Mouse (Mus musculus) bone marrow macrophage, adult 2 months (primary cell): Measurements from ENCODE around the gene Apol8.

Experiments used
- CTCF ChIP-seq: IDR thresholded peaks from 2 replicates; pipeline ENCODE4 v1.5.1; 2012; ENCODE audit warnings: low read depth, mild to moderate bottlenecking, low read length, moderate library complexity
- POLR2A ChIP-seq: IDR thresholded peaks from 2 replicates; pipeline ENCODE4 v1.6.1; 2012; ENCODE audit warnings: mild to moderate bottlenecking, low read depth, low read length, borderline replicate concordance

GRCm38 (mm10) chr15:77749717-77750116 is 7.1 kb downstream of the Apol8 start:
- TF ChIP-seq CTCF (no peak), POLR2A (no peak)
